Mouse (Mus musculus) hindbrain, embryonic 11.5 days (tissue): ENCODE data around the gene Znrd1. TPM values are rescaled to one million over a fixed set of nuclear protein-coding genes. Genes with fewer than 3 reads are reported as not detected.

Experiments used
- ATAC-seq: fragments of 200-750 bp; cut with Nextera tagmentation; 2 replicates; pipeline ENCODE4 v1.8.0; 2017; ENCODE audit warnings: mild to moderate bottlenecking, moderate TSS enrichment, moderate library complexity; ENCODE audit not compliant: low FRiP score
- DNase-seq: peaks from one replicate; pipeline ENCODE4 v3.0.0-alpha.2; 2015; ENCODE audit warnings: low spot score
- H3K27ac ChIP-seq: fragments of 300-500 bp; sonication (generic); 2 replicates; pipeline ENCODE4 v1.5.1; 2014; ENCODE audit warnings: mild to moderate bottlenecking, low read depth, low read length
- H3K27me3 ChIP-seq: fragments of 300-500 bp; sonication (generic); 2 replicates; pipeline ENCODE4 v1.6.1; 2014; ENCODE audit warnings: mild to moderate bottlenecking, low read length, moderate library complexity, mixed read lengths; ENCODE audit not compliant: control insufficient read depth, insufficient read depth
- H3K36me3 ChIP-seq: fragments of 300-500 bp; sonication (generic); 2 replicates; pipeline ENCODE4 v1.6.1; 2014; ENCODE audit warnings: mild to moderate bottlenecking, low read length, moderate library complexity, mixed read lengths; ENCODE audit not compliant: control insufficient read depth, insufficient read depth
- H3K4me1 ChIP-seq: fragments of 300-500 bp; sonication (generic); replicated peaks from 2 replicates; pipeline ENCODE4 v1.6.1; 2014; ENCODE audit warnings: low read length, mixed read lengths; ENCODE audit not compliant: control insufficient read depth, insufficient read depth
- H3K4me2 ChIP-seq: fragments of 300-500 bp; sonication (generic); replicated peaks from 2 replicates; pipeline ENCODE4 v1.6.1; 2014; ENCODE audit warnings: mild to moderate bottlenecking, low read depth, low read length
- H3K4me3 ChIP-seq: fragments of 300-500 bp; sonication (generic); 2 replicates; pipeline ENCODE4 v1.5.1; 2014; ENCODE audit warnings: low read depth, low read length
- H3K9ac ChIP-seq: fragments of 300-500 bp; sonication (generic); 2 replicates; pipeline ENCODE4 v1.6.1; 2014; ENCODE audit warnings: low read depth, low read length
- H3K9me3 ChIP-seq: fragments of 300-500 bp; sonication (generic); 2 replicates; pipeline ENCODE4 v1.6.1; 2016; ENCODE audit warnings: low read length; ENCODE audit not compliant: control insufficient read depth
- WGBS: fragments of 180-500 bp; shearing (Covaris S2); extraction: QIAGEN DNeasy Blood & Tissue Kit; methylation state at CpG from one replicate; pipeline ENCODE4 v1.1.7; 2014; 5-methylcytosine and 5-hydroxymethylcytosine counted together
- polyA plus RNA-seq: library from polyadenylated mRNA; unstranded; fragments of >200 nt; fragmentation: Nextera tagmentation; extraction: Ambion mirVana; gene quantifications from 2 replicates; pipeline ENCODE4 v1.2.1, GENCODE M21; 2014

Znrd1 gene
- polyA plus RNA-seq = 82.8 and 86.9 TPM in 2 replicates

DNA sequence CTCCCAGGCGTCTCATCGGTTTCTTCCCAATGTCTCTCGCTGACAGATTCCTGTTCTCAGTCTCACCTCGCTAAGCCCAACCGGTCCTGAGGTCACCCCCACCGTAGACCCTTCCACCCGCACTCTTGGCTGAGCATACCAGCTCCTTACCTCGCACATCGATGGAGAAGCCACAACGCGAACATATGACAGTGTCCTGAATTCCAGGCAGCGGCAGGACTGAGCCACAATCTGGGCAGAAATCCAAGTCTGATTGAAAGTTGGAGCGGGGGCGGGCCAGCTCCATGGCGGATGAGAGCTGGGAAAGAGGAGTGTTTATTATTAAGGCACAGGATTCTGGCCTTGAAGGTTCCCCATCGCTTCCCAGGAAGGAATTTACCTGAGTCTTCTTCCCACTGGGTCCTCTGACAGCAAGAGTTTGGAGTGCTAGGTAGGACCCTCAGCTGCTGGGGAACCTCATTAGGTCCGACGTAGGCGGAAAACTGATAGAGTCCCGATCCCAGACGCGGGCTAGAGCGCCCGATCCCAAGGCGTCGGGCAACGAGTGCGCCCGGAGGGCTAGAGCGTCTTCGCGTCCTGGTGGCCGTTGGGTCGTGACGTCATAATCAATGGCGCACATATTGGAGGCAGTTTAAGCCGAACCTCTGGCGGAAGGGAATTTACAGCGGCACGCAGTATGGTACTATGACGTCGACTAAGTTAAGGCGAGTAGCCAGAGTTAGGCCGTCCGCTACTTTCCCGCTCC lies at the start of gene Znrd1, which contains the start of gene Znrd1as:
Znrd1 (minus strand) TSS at position 561 of the 745 bp plus-strand sequence.
Znrd1as (plus strand) TSS at position 594 of the 745 bp plus-strand sequence.
- Histone ChIP-seq H3K27me3 (no peaks in the 10 kb centered on the region), H3K4me3 (peak within 1 kb of the TSS; percentile 53), H3K9ac (peak within 1 kb of the TSS; percentile 63), H3K4me2 (peak within 1 kb of the TSS; percentile 61), H3K36me3 (no peaks in the 10 kb centered on the region), H3K9me3 (no peaks in the 10 kb centered on the region), H3K4me1 (no peaks in the 10 kb centered on the region), H3K27ac (0 out of 2 replicates have a peak within 1 kb of the TSS, but pooled peaks have one; percentile 25)
- DNase-seq = peak; percentile 99
- peak; percentile 97 for ATAC-seq
- WGBS = under 1% methylated on average over 46 of the region's 46 CpGs

DNA sequence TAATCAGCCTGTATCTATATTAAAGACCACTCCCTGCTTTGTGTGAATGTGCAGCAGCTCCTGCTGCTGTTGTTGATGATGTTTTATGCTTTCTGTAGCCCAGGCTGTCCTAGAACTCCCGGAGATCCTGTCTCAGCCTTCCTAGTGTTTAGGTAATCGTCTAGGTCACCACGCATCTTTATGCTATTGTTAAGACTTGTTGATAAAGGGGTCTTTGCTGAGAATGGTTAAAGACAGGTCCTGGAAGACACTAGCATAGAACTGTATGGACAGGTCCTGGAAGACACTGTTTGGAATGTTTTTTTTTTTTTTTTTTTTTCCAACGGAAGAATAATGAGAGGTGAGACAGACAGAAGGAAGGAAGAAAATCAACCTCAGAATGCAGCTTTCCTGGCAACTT lies 45.0 kb upstream of the Znrd1 start:
- peaks cover 2% of the 10 kb centered on the region; the same call in 1 of the 2 replicates for H3K36me3 ChIP-seq
- H3K4me3 ChIP-seq = peak overlapping the region; percentile 80
- no peak overlapping the region; the same call in 1 of the 2 replicates for H3K27ac ChIP-seq
- WGBS = 45% methylated on average over 4 of the region's 4 CpGs
- ATAC-seq = peak; percentile 22; the same call in 1 of the 2 replicates
- H3K4me1 ChIP-seq = 0 out of 2 replicates have a peak, but pooled peaks cover 2% of the 10 kb centered on the region
- H3K9me3 ChIP-seq = no peaks in the 10 kb centered on the region
- no peak for DNase-seq
- peak overlapping the region; percentile 96 for H3K9ac ChIP-seq
- peak overlapping the region; percentile 61 for H3K4me2 ChIP-seq
- no peaks in the 10 kb centered on the region for H3K27me3 ChIP-seq

DNA sequence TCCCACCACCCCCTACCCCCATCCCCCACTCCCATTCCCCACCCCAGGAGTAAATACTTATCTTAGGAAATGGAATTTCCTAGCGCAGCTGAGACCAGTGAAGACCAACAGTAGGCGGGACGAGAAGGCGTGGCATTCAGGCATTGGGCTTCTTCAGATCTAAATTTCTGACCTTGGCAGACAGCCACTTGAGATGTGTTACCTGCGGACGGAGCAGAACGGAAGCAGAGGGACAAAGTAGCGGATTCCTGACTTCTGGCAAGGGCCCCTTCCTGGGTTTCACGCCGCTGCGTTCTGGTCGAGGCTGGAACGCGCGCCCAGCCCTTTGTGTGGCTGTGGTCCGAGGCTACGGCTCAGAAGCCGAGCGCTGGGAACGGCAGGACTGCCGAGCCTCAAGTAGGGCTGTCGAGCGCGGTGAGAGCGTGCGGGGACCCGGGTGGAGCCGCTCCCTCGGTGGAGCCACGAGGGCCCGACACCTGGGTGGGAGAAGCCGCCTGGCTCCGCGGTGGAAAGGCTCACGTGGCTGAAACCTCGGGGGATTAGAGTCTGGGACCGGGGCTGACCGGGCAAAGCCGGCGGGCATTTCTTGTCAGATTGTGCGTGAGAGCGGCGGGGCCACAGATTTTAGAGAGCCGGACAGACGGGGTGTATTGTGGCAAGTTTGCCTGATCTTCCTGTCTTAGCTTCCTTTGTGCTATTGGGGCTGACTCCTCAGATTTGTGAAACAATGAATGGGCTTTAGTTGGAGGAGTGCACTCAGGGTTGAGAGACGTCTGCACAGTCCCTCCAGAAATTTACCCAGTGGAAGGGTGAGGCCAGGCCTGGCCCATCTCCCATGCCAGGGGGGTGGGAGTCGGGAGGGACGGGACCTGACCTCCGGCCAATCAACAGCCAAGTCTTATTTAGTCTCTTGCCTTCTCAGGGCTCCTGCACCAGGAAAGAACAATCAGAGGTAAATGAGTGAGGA lies 44.3 kb upstream of the Znrd1 start:
- Histone ChIP-seq H3K9ac (peak overlapping the region; percentile 96), H3K4me3 (peak overlapping the region; percentile 80), H3K4me2 (peak overlapping the region; percentile 61), H3K27ac (peak overlapping the region; percentile 93), H3K4me1 (0 out of 2 replicates have a peak, but pooled peaks cover 2% of the 10 kb centered on the region), H3K27me3 (no peaks in the 10 kb centered on the region), H3K36me3 (peaks cover 2% of the 10 kb centered on the region; the same call in 1 of the 2 replicates), H3K9me3 (no peaks in the 10 kb centered on the region)
- peak; percentile 89 for ATAC-seq
- DNase-seq = peak; percentile 80
- under 1% methylated on average over 49 of the region's 49 CpGs for WGBS

DNA sequence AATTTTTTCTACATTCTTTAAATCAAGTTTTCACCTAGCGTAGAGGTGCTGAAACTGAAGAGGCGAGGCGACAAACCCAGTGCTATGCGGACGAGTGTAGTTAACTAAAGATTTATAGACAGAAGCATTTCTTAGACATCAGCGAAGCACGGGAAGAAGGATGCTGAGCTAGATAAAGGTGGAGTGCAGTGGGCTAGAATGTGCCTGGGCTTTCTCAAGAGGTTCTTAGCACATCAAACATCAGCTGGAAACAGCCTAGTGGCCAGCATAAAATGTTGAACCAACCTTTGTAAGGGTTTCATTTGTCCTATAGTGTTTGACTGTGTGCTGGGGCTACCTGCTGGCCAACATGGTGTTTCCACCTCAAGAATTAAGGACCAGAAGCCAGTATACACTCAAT lies 42.5 kb upstream of the Znrd1 start, which contains the start of gene Zfp57:
Zfp57 (plus strand) TSS at position 301 of the 400 bp plus-strand sequence.
- 94% methylated on average over 7 of the region's 7 CpGs for WGBS
- ATAC-seq = no peak
- H3K4me3 ChIP-seq = peak within 1 kb of the TSS; percentile 80; the same call in 1 of the 2 replicates
- no peak for DNase-seq
- H3K27me3 ChIP-seq = no peaks in the 10 kb centered on the region
- 0 out of 2 replicates have a peak, but pooled peaks cover 2% of the 10 kb centered on the region for H3K4me1 ChIP-seq
- H3K4me2 ChIP-seq = peak within 1 kb of the TSS; percentile 61; the same call in 1 of the 2 replicates
- no peaks in the 10 kb centered on the region for H3K9me3 ChIP-seq
- no peaks in the 10 kb centered on the region for H3K36me3 ChIP-seq
- H3K9ac ChIP-seq = no peak within 1 kb of the TSS
- H3K27ac ChIP-seq = no peak within 1 kb of the TSS

DNA sequence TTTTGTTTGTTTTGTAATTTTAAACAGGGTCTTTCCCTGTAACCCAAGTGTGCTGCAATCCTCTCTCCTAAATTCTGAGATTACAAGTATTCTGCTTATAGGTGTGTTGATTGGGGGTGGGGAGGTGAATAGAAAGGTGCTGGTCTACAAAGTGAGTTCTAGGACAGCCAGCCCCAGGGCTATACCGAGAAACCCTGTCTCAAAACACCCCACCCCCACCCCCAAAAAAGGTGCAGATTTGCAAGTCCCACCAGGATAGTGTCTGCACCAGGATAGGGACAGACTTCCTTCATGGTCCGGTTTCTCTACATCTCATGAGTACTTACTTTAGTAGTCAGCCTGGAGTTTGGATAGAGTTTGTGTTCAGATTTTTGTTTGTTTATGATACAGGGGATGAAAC lies 40.1 kb upstream of the Znrd1 start:
- Histone ChIP-seq H3K9me3 (no peaks in the 10 kb centered on the region), H3K4me2 (no peak overlapping the region), H3K9ac (no peak overlapping the region), H3K4me3 (no peak overlapping the region), H3K27me3 (no peaks in the 10 kb centered on the region), H3K4me1 (0 out of 2 replicates have a peak, but pooled peaks cover 2% of the 10 kb centered on the region), H3K27ac (no peak overlapping the region), H3K36me3 (no peaks in the 10 kb centered on the region)
- DNase-seq = no peak
- no peak for ATAC-seq
- WGBS = 77% methylated on average over 2 of the region's 2 CpGs

DNA sequence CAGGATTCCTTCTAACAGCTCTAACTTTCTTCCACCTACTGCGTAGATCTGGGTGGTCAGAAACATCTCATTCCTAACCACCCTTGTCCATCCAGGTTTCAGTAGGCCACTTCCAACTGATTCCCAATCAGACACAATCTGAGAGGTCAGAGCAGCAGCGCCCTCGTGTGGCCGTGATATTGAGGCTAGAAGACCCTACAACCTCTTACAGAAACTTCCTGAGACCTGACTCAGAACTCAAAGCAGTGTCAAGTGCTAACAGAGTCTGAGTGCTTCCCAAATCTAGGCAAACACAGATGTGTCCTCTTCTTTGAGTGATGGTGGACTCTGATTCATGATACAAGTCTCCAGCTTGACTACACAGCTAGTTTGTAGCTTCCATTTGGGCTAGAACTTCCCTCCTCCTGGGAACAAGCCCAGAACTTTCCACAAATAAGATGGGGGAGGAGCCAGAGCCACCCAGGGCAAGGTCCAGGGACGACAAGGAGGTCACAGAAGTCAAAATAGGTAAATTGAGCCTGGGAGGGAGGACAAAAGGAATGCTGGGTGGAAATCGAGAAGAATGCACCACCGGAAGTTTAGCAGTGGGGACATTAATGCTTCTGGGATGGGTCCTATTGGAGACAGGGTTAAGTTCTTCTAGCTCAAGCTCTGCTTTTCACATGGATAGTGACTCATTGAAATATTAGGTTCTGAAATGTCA lies 38.8 kb upstream of the Znrd1 start:
- Histone ChIP-seq H3K9ac (no peak overlapping the region), H3K9me3 (no peaks in the 10 kb centered on the region), H3K4me2 (no peak overlapping the region), H3K4me3 (no peak overlapping the region), H3K27me3 (no peaks in the 10 kb centered on the region), H3K4me1 (no peaks in the 10 kb centered on the region), H3K27ac (no peak overlapping the region), H3K36me3 (no peaks in the 10 kb centered on the region)
- 28% methylated on average over 7 of the region's 7 CpGs for WGBS
- DNase-seq (peak; percentile 91), ATAC-seq (peak; percentile 57; the same call in 1 of the 2 replicates)

DNA sequence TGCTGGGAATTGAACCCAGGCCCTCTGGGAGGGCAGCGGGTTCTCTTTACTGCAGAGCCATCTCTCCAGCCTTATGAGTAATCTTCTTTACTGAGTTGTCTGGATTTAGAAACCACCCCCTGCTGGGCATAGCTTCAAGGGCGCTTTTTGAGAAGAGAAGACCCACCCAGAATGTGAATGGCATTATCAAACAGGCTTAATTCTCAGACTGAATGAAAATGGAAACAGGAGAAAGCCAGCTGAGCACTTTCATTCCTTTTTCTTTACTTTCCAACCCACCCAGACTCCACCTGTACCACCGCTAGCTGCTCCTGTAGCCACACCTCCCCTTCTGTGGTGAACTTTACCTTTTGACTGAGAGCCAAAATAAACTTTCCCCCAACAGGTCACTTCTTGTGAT lies 37.1 kb upstream of the Znrd1 start:
- Histone ChIP-seq H3K9ac (no peak overlapping the region), H3K4me1 (no peaks in the 10 kb centered on the region), H3K27ac (no peak overlapping the region), H3K27me3 (no peaks in the 10 kb centered on the region), H3K4me3 (no peak overlapping the region), H3K36me3 (no peaks in the 10 kb centered on the region), H3K9me3 (no peaks in the 10 kb centered on the region), H3K4me2 (no peak overlapping the region)
- 57% methylated on average over 3 of the region's 3 CpGs for WGBS
- DNase-seq (no peak), ATAC-seq (no peak)

DNA sequence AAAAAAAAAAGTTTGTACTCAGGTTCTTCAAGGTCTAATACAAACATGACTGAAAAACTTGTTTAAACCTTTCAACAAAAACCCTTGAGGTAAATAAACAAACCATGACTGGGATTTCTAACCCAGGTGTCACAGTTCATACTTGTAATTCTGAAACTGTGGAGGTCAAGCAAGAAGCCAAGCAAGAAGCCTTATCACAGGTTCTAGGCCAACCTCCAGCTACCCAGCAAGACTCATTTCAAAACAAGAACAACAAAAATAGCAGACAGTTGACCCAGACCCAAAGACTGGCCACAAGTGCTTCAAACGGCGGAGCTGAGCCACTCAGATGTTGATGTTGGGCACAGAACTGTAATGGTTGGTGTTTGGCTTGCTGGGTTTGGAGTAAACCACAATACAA lies 36.2 kb upstream of the Znrd1 start:
- H3K4me2 ChIP-seq = no peak overlapping the region
- no peak overlapping the region for H3K4me3 ChIP-seq
- WGBS = 92% methylated on average over 2 of the region's 2 CpGs
- ATAC-seq (no peak), DNase-seq (no peak)
- H3K9ac ChIP-seq = no peak overlapping the region
- no peaks in the 10 kb centered on the region for H3K4me1 ChIP-seq
- no peaks in the 10 kb centered on the region for H3K36me3 ChIP-seq
- H3K27ac ChIP-seq = no peak overlapping the region
- no peaks in the 10 kb centered on the region for H3K9me3 ChIP-seq
- H3K27me3 ChIP-seq = peaks cover under 1% of the 10 kb centered on the region; the same call in 1 of the 2 replicates
